In the genomic region with DNA sequence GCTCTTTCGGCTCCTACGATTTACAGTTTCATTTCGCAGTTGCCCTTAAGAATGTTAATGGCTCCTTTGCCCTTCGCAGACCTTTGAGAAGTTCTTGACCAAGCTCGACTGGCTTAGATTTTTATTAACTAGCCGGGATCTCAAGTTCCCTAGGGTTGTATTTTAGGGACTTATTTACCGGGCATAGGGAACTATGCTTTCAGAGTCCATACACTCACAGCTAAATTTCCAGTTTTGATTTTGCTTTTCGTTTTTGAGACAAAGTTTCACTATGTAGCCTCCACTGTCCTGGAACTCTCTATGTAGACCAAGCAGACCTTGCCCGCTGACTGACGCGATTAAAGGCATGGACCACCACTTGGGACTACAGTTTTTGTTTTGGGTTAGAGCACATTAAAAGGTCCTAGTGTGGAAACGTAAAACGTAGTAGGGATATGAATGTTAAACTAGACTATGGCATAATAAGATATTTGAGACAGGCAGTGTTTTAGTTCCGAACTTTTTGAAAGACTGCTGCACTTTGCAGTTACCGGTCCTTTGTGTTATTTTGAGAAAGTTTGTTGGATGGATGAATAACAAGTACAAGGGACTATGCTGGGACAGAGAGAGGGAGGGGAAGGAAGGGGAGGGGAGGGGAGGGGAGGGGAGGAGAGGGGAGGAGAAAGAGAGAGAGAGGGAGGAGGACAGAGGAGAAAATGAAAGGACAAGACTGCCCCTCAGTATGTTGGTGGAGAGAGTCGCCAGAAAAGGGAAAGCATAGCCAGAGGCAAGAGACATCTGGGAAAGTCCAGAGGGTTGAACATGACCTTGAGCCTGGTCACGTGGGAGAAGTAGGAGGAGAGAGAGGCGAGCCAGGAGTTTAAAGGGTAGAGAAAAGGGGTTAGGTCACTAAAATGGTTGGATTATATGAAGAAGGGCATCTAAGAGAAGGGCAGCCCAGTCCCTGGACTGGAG, we compare ENCODE assay signal across 8 mouse cellular contexts. TPM values are rescaled to one million over a fixed set of nuclear protein-coding genes. Genes with fewer than 3 reads are reported as not detected.
A peak's percentile ranks its signal among the peaks of the same experiment; 100 is the strongest.
DNase-seq lines count a peak whose midpoint lies in the region; ATAC-seq and TF ChIP-seq lines count a peak whose summit lies in the region.

No protein-coding gene starts in this region.

- DNase-seq in layer of hippocampus, adult 2 months (ENCODE audit: low spot score in 2 of 2) = no peak
- DNase-seq in layer of hippocampus, postnatal 25 days (ENCODE audit: extremely low spot score in 1 of 2, low spot score in 1 of 2) = no peak
- peak; percentile 37 for DNase-seq in embryo, embryonic 9.5 days (ENCODE audit: extremely low spot score)
- peak; percentile 73 for DNase-seq in kidney, postnatal 14 days
- peak; percentile 24 for DNase-seq in mesoderm, embryonic 11.5 days (ENCODE audit: low read depth, low spot score)
- DNase-seq in left cerebral cortex, adult 11 months (ENCODE audit: low spot score) = no peak
- DNase-seq in layer of hippocampus, adult 9-11 months = no peak

- H3K4me1 ChIP-seq in heart, embryonic 15.5 days (replicated peaks) = peaks cover 22% of the 10 kb centered on the region

- TF ChIP-seq CTCF in layer of hippocampus, adult 2 months (conservative IDR thresholded peaks at IDR 0.05) = no peak

- peak overlapping the region; percentile 99 for H3K27ac ChIP-seq in layer of hippocampus, adult 2 months
- peak overlapping the region; percentile 98 for H3K27ac ChIP-seq in heart, embryonic 15.5 days

- H3K4me3 ChIP-seq in layer of hippocampus, adult 2 months = peak overlapping the region; percentile 87
- peak overlapping the region; percentile 90 for H3K4me3 ChIP-seq in heart, embryonic 15.5 days

- no peaks in the 10 kb centered on the region for H3K27me3 ChIP-seq in heart, embryonic 15.5 days

- ATAC-seq in heart, embryonic 15.5 days (replicated peaks; ENCODE audit: insufficient number of reproducible peaks, insufficient read depth, low FRiP score, low read depth) = no peak

- H3K9ac ChIP-seq in heart, embryonic 15.5 days = peak overlapping the region; percentile 90

- H3K9me3 ChIP-seq in heart, embryonic 15.5 days (replicated peaks) = no peaks in the 10 kb centered on the region

- H3K4me2 ChIP-seq in heart, embryonic 15.5 days = peak overlapping the region; percentile 80

- H3K36me3 ChIP-seq in heart, embryonic 15.5 days = no peaks in the 10 kb centered on the region

- 9% methylated on average over 18 of the region's 18 CpGs for WGBS in heart, embryonic 15.5 days

RNA-seq across cellular contexts. Expression of a gene that starts 0.7 kb away (rescaled TPM):
- 10 to 100 TPM; 20.6 to 25.6 TPM for total RNA-seq in layer of hippocampus, adult 2 months (2021)
- 10 to 100 TPM; 19.2 to 22.5 TPM for total RNA-seq in layer of hippocampus, postnatal 25 days (2021)
- 17.2 and 17.3 TPM in 2 replicates for polyA plus RNA-seq in heart, embryonic 15.5 days (2015; fragmentation: Nextera tagmentation; extraction: Ambion mirVana)

RNA-seq across cellular contexts. Expression of a gene that starts 54.8 kb away (rescaled TPM):
- 10 to 100 TPM; 35.8 to 37.8 TPM for total RNA-seq in layer of hippocampus, adult 2 months (2021)
- 10 to 100 TPM; 35.6 to 36.4 TPM for total RNA-seq in layer of hippocampus, postnatal 25 days (2021)
- polyA plus RNA-seq in heart, embryonic 15.5 days (2015; fragmentation: Nextera tagmentation; extraction: Ambion mirVana) = 1.9 and 2.8 TPM in 2 replicates

Comparison
In these comparisons a context has a peak if more than half of its experiments do, and no peak if none do; other contexts are left out.
1. DNase-seq: peak in embryo, embryonic 9.5 days (single experiment), kidney, postnatal 14 days (single experiment) and mesoderm, embryonic 11.5 days (single experiment); none in layer of hippocampus, adult 2 months (0 of 2), layer of hippocampus, postnatal 25 days (0 of 2), left cerebral cortex, adult 11 months (single experiment) and layer of hippocampus, adult 9-11 months (single experiment).